Mouse (Mus musculus): ENCODE results near the gene Plekhg5.
A peak's percentile ranks its signal among the peaks of the same experiment; 100 is the strongest.
"Not testable (repeated sequence)": the region's sequence is repeated elsewhere in the genome, so short reads cannot be mapped to it uniquely, and the experiment has no call there.

Gene Plekhg5

DNA sequence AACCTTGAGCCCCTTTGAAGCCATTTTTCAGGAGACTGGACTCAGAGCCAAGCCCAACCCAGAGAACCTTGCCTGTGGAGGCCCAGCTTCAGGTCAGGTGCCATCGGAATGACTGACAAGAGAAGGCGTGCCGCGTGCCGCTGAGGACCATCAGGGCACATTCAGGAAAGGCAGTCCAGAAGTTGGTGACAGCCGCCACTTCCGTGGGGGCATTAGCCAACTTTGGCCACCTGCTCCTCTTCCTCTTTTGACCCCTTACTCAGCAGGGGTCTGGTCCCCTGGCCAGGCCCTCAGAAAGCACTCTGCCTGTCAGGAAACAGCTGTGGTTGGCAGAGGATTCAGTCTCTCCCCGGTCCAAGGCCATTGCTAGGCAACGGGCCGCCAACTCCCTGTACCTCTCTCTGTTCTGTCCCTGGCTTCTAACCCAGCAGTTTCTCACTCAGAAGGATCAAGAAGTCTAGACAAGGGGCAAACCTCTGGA, at the start of gene Plekhg5:
Gene Plekhg5, plus strand, starts transcription at position 378 of the 481 bp plus-strand sequence.
- DNase-seq, result no peak

DNA sequence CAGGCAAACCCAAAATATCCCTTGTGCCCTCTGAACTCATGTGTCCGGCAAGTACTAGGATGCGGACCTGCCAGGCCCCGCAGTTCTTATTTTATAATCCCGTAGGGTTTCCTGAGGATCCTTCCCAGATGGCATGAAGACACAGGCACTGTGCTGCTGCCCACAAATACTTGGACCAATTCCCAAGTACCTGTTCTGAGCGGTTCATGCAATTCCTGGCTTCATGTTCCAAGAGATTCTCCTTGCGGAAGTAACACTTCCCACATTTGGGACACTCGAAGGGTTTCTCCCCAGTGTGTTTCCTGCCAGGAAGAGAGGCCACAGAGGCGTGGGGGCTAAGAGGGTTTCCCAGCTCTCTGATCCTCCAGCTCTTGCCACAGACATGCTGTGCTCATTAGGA, 49.8 kb upstream of the Plekhg5 start:
- DNase-seq, result no peak

DNA sequence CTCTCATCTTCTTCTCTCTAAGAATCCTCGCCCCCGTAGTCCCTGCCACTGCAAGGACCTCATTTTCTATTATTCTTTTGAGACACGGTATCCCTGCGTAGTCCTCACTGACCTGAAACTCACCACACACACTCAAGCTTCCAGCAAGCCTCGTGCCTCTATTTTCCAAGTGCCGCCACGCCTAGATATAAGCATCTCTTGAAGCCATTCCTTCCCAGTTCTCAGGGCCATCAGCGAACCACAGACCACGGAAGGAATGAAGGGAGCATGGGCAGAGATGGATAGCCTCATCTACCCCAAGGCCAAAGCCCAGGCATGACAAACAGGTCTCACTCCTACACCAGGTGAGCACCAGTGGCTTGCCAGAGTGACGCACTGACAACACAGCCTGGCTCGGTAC, 47.8 kb upstream of the Plekhg5 start:
- no peak for DNase-seq

DNA sequence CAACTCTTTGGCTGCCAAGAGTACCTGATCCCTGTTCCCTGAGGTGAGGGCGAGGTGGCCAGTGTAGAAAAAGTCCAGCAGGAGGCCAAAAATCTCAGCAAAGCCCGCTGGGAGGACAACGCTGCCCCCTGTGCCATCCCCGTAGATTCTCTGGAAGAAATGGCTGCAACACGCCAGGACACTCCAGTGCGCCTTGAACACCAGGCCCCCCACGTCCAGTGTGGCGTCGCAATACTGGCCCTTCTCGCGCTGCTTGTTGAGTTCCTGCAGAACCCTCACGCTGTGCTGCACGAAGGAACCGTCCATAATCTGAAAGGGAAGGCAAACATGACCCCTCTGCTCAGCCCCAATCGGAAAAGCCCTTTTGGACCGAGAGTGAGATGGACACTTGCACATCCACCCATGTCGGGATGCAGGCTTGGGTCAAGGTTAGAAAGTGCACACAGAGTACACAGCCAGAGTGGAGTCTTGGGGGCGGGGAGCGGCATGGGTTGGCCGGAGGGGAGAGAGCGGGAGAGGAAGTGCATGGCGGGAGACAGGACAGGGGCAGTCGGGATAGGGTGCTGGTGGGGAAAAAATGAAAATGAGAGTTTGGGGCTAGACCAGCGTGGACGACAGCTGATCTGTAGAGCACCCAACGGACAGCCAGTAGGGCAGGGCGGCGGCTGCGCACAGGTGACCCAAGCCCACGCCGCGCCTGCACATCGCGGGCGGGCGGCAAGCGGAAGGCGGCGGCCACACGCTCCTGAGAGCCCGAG, 45.4 kb upstream of the Plekhg5 start:
- DNase-seq, result peak in 1 of 2 experiments; percentile 32

DNA sequence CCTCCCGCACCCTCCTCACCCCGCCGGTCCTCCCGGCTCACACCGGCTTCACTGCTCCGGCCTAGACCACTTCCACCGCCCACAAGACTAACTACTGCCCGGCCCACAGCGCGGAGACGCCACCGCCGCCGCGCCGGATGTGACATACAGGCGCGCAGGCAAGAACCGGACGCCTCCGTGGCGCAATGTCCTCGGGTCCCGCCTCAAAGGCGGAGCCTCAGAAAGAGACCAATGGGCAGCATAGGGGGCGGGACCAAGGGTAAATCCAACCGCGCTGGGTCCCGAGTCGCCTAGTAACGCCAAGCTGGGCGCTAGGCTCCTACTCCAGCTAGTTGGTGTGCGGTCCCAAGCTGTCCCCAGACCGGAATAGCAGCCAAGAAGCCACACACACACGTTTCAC, 44.8 kb upstream of the Plekhg5 start, which contains the start of gene Zbtb48:
Gene Zbtb48, minus strand, starts transcription at position 148 of the 400 bp plus-strand sequence.
- DNase-seq, result peak; percentile 92 to 93

DNA sequence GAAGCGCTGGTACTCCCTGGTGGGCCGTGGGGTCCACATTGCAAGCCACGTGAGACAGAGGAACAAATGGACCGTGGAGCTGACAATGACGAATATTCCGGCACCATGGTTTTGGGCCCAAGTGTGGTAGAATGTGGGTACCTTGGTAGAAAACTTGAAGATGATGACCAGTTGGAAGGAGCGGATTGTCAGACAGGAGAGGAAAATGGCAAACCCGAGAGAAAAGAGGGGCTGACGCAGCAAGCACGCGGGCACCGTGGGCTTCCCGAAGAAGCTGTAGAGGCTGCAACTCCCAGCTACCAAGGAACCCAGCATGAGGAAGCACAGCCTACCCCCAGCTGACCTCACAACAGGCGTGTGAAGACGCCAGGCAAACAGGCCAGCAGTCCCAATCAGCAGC, 43.8 kb upstream of the Plekhg5 start:
- no peak for DNase-seq

DNA sequence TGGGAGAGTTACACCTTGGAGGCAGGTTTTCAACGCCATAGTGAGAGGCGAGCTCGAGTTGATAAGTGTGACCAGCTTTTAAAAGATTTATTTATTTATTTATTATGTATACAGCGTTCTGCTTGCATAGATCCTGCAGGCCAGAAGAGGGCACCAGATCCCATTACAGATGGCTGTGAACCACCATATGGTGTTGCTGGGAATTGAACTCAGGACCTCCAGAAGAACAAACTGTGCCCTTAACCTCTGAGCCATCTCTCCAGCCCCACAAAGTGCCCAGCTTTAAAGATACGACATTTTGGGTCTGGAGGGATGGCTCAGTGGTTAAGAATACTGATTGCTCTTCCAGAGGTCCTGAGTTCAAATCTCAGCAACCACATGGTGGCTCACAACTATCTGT, 43.2 kb upstream of the Plekhg5 start:
- DNase-seq, result no peak

DNA sequence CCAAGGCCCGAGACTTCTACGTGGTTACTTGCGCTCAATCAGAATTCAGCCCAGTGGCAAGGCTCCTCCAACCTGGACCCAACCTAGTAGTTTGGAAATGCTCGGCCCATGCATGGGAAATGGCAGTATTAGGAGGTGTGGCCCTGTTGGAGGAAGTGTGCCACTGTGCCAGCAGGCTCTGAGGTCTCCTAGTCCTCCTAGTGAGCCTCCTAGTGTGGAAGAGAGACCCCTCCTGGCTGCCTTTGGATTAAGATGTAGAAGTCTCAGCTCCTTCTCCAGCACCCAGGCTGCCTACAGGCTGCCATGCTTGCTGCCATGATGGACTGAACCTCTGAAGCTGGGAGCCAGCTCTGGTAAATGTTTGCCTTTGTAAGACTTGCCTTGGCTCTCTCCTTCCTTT, 42.3 kb upstream of the Plekhg5 start:
- no peak for DNase-seq

DNA sequence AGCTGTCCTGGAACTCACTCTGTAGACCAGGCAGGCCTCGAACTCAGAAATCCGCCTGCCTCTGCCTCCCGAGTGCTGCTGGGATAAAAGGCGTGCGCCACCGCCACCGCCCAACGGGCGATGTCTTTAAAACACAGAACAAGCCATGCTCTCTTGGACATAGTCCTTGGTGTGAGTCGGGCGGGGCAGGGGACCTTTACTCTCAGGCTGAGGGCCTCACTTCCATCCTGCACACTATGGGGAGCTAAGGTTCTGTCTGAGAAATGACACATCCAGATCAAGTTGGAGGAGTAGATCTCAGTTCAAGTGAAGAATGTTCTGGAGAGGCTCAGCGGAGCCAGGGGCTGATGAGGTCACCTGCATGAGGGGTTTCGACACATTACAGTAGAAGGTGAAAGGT, 39.4 kb upstream of the Plekhg5 start:
- DNase-seq, result no peak

DNA sequence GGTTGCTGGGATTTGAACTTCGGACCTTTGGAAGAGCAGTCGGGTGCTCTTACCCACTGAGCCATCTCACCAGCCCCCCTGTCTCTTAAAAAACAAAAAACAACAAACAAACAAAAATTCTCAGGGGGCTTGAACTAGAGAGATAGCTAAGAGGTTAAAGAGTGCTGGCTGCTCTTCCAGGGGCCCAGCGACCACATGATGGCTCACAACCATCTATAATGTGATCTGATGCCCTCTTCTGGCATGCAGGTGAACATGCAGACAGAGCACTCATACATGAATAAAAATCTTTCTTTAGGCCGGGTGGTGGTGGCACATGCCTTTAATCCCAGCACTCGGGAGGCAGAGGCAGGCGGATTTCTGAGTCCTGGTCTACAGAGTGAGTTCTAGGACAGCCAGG, 35.8 kb upstream of the Plekhg5 start:
- not testable (repeated sequence) for DNase-seq

DNA sequence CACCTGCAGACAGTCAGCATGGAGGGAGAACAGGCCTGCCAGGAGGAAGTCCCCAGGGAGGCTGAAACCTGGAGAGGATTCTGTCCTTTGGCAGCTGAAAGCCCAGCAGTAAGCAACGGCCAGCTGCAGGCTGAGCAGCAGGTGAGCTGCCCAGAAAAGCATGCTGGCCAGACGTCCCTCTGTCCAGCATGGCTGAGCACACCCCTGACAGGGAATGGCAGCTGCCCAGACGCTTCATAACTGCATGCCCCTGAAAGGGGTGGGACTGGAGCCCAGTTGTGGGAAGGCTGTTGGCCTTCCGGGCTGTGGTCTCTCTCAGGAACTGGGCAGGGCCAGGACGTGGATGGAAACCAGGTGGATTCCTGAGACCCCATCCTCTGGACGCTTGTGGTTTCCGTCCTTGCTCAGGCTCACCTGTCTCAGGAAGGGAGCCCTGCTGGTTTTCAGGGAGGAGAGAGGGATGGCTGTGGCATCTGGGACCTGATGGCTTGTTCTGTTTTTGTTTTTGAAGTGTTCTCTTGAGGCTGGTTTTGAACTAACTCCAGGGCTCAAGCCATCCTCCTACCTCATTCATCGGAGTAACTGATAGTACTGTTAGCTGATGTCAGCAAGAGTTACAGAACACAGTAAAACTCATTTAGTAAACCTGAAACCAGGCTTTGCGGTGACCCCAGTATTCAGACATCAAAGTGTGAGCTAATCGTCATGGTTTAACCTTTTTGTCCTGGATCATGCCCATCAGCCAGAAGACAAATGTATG, 33.9 kb upstream of the Plekhg5 start, which contains the start of gene Tas1r1:
Gene Tas1r1, minus strand, starts transcription at position 344 of the 760 bp plus-strand sequence.
- DNase-seq, result no peak

DNA sequence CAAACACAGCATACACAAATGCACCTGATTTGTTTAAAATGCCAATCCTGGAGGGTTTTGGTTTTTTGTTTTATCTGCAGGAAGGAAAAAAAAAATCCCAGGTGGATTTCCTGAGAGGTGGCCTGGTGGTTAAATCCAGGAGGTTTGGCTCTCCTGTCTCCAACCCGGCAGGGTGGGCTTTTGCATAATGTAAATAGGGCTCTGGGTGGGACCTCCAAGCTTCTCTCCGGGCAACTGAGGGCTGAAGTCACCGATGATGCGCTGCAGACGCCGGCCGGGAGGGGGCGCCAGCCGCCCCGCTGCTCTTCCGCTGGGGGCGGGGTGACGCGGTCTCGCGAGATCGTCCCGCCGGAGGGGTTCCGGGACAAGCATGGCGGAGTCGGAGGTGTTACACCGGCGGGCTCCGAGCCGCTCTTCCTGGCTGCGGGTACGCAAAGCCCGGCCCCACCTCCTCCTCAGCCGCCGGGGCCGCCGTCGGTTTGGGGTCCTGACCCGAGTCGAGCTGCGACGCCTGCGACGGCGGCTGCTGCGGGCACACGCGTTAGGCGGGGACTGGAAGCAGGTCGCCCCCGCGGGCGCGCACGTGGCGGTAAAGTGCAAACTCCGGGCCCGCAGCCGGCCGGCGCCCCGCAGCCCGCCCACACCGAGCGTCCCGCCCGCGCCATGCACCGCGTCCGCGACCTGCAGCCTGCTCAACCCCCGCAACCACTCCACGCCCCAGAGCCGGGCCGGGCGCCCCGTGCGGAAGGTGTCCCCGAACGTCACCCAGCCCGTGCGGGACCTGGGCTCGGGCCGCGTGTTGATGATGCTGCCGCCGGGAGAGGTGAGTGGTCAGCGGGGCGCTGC, 33.1 kb upstream of the Plekhg5 start, which contains the start of gene Nol9:
Gene Nol9, plus strand, starts transcription at position 337 of the 846 bp plus-strand sequence.
- peak; percentile 84 for DNase-seq

DNA sequence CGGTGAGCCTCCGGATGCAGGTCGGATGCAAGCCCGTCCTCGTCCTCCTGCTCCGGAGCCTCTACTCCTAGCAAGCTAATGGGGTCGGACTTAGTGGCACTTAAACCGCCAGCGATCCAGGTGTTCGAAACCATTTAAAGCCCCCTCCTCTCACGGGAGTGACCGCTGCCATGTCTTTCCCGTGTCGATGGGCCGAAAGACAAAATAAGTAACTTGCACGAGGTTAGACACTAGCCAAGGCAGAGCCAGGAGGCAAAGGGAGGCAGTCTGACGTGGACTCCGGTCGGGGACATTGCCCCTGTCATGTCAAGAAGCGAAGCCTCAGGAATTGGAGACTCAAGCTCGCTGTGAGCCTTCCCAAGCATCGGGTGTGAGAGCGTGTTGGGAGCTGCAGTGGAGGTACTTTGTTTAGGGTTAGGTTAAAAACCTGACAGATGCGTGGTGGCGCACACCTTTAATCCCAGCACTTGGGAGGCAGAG, 32.4 kb upstream of the Plekhg5 start:
- no peak for DNase-seq

DNA sequence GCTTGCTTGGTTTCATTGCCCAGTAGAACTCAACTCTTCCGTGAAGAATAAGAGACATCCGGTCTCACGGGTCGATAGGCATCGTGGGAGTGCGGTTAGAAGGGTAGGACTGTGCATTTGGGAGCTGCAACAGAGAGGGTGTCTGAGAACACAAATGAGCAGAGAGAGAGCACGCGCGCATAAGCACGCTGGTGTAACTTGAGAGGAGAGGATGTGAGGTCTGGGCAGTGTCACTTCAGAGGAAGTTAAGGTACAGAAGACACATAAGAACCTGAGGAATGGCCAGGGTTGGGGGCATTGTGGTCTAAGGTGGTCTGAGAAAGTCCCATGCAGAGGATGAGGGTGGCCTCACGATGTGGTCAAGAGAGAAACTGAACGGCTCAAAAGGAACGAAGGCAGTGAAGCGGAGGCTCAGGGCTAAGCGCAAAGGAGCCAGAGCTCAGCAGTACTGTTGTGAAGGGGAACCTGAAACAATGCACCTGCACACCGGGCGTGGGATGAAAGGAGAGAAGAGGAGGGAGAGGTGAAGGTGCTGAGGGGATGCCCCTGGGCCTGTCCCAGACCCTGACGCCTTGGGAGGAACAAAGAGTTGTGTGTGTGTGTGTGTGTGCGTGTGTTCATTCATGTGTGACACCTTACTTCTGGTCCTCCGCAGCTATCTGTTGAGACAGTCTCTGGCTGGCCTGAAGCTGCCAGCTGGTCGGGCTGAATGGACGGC, 30.2 kb upstream of the Plekhg5 start:
- no peak for DNase-seq

DNA sequence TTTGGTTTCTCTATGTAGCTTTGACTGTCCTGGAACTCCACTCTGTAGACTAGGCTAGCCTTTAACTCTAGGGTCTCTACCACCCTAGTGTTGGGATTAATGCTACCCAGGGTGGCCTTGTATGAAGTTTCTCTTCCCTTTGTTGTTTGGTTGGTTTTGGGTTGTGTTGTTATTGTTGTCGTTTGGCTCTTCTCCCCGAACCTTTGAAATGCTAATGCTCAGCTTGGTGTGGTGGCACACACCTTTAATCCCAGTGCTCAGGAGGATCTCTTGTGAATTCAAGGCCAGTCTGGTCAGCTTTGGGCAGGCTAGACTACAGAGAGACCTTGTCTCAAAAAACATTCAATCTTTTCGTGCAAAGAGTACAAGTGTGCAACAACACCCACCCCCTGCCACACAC, 29.1 kb upstream of the Plekhg5 start:
- no peak for DNase-seq

DNA sequence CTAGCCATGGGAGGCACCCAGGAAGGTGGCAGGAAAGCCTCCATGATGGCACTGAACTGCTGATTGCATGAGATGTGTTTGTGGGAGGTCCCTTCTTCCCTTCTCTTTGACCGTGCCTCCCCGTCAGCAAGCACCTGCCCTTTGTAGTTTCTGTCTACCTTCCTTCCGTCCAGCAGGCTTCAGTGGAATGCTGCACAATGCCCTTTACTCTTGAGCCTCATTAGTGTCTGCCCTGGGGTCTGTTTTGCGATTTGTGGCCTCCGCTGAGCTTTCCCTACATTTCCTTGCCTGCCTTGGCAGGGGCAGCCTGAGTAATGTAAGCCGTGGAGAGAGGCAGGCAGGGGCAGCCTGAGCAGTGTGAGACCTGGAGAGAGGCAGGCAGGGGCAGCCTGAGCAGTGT, 27.7 kb upstream of the Plekhg5 start:
- no peak for DNase-seq

DNA sequence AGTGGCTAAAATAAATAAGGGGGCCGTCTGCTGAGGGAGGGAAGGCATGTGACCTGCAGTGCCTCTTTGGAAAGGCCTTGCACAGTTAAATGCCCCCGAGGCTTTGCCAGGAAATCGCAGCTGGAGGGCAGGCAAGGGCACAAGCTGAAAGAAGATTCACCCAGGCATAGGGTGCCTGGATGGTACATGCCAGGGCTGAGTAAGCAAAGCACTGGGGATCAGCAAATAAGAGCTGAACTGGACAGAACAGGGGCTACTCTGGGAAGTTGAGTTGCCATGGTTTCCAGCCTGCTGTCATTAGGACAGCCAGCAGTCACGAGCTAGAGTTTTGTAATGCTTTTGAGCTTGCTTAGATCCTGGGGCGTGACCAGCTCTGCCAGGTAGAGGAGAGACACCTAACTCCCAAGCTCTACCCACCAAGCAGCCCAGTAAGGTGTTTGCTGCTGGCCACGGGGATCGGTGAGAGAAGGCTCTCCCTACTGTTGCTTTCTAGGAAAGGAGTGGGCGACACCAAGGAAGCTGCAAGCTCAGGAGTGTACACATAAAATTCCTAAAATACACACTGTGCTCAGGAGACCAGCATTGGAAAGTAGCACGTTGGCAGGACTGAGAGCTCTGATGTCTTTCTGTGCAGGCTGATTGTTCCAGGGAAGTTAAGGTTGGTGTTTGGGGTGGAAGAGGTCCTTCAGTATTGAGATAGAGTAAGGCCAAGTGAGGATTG, 9.7 kb upstream of the Plekhg5 start:
- no peak for DNase-seq

DNA sequence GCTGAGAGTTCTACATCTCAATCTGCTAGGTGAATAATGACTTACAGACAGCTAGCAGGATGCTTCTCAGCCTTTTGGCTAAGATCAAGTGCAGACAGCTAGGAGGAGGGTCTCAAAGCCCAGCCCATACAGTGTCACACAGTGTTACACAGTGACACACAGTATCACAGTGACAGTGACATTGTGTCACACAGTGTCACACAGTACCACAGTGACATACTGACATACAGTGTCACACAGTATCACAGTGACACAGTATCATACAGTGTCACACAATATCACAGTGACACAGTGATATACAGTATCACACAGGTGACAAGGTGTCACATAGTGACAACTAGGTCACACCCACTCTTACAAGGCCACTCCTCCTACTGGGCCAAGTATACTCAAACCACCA, 5.0 kb upstream of the Plekhg5 start:
- no peak for DNase-seq

DNA sequence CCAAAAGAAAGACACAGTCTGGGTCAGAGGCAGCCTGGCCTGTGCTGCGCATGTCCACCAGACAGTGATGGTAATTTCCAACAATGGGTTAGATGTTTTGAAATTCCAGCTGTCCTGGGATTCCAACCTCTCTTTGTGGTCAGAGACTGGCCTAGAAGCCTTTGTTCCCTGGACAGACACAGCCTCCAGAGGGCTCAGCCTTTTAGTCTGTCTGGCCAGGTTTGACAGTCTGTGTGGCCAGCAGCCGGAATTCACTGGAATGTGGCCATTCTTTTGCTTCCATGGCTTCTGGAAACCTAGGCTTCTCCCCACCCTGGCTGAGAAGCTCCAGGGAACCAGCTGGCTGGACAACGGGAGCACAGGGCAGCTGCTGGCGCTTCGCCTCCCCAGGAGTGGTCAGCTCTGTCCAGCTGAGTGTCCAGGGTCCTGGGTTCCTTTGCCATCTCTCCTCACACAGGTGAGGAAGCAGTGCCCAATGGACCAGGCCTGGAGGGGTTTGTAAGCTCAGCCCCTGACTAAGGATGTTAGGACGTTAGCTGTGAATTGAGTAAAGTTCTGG, 4.1 kb upstream of the Plekhg5 start:
- DNase-seq, result no peak

DNA sequence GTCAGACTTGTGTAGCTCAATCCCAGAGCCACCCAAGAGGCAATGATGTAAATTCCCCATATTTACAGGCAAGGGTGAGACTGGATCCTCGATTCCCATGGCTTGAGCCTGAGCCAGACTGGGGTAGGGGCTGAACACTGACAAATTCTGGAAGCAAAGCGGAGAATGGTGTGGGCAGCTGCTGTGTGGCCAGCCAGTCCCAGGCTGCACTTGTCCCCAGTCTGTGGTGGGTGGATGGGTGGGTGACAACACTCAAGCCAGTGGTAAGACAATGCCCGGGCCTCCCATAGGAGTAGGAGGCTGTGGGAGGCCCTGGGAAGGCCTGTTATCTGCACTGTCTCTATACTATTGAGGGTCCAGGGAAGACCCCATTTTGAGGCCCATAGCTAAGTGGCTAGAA, 3.1 kb upstream of the Plekhg5 start:
- no peak for DNase-seq
